In genomic region chr2:65846000-65846755, GRCm38 (mm10) we compare ENCODE assay signal across 8 mouse cellular contexts. TPM values are rescaled to one million over a fixed set of nuclear protein-coding genes. Genes with fewer than 3 reads are reported as not detected.
A peak's percentile ranks its signal among the peaks of the same experiment; 100 is the strongest.
DNase-seq lines count a peak whose midpoint lies in the region; ATAC-seq and TF ChIP-seq lines count a peak whose summit lies in the region.

No protein-coding gene starts in this region.

- no peaks in the 10 kb centered on the region for H3K4me1 ChIP-seq in liver, embryonic 11.5 days (replicated peaks; ENCODE audit: control insufficient read depth, insufficient read depth, low read length)
- 0 out of 2 replicates have a peak, but pooled peaks cover 8% of the 10 kb centered on the region for H3K4me1 ChIP-seq in embryonic facial prominence, embryonic 13.5 days
- H3K4me1 ChIP-seq in hindbrain, embryonic 16.5 days (ENCODE audit: control insufficient read depth, insufficient read depth, low read depth, low read length) = peaks cover 5% of the 10 kb centered on the region

- peak; percentile 35 for DNase-seq in liver, embryonic 11.5 days (ENCODE audit: low spot score)
- no peak for DNase-seq in liver
- DNase-seq in lung, postnatal 14 days = no peak
- DNase-seq in spleen, postnatal 4 days (ENCODE audit: low spot score in 2 of 2) = no peak

- no peak for TF ChIP-seq POLR2A in myocyte (IDR thresholded peaks at IDR 0.05; ENCODE audit: insufficient read length, low read depth)

- no peaks in the 10 kb centered on the region for H3K27me3 ChIP-seq in liver, embryonic 11.5 days (replicated peaks; ENCODE audit: control insufficient read depth, insufficient read depth, low read length)
- no peaks in the 10 kb centered on the region for H3K27me3 ChIP-seq in embryonic facial prominence, embryonic 13.5 days
- no peaks in the 10 kb centered on the region for H3K27me3 ChIP-seq in hindbrain, embryonic 16.5 days (replicated peaks; ENCODE audit: control insufficient read depth, insufficient read depth, low read length)
- H3K27me3 ChIP-seq in myocyte (ENCODE audit: control insufficient read depth, insufficient read depth, insufficient read length) = no peaks in the 10 kb centered on the region

- no peaks in the 10 kb centered on the region for H3K9me3 ChIP-seq in liver, embryonic 11.5 days (ENCODE audit: control insufficient read depth, low read length)
- H3K9me3 ChIP-seq in embryonic facial prominence, embryonic 13.5 days = no peaks in the 10 kb centered on the region
- H3K9me3 ChIP-seq in hindbrain, embryonic 16.5 days (ENCODE audit: control insufficient read depth, low read length) = no peaks in the 10 kb centered on the region

- no peaks in the 10 kb centered on the region for H3K36me3 ChIP-seq in liver, embryonic 11.5 days (ENCODE audit: control insufficient read depth, insufficient read depth, low read length)
- H3K36me3 ChIP-seq in embryonic facial prominence, embryonic 13.5 days = no peaks in the 10 kb centered on the region
- no peaks in the 10 kb centered on the region for H3K36me3 ChIP-seq in hindbrain, embryonic 16.5 days (ENCODE audit: control insufficient read depth, insufficient read depth, low read length)
- H3K36me3 ChIP-seq in myocyte (ENCODE audit: control insufficient read depth, insufficient read depth) = no peaks in the 10 kb centered on the region

- no peaks in the 10 kb centered on the region for H3K79me2 ChIP-seq in myocyte (ENCODE audit: control insufficient read depth, insufficient read depth)

- H3K4me3 ChIP-seq in liver, embryonic 11.5 days (ENCODE audit: low read depth, low read length) = peak overlapping the region; percentile 34
- peak overlapping the region; percentile 46 for H3K4me3 ChIP-seq in embryonic facial prominence, embryonic 13.5 days
- peak overlapping the region; percentile 49 for H3K4me3 ChIP-seq in hindbrain, embryonic 16.5 days (ENCODE audit: low read length)
- H3K4me3 ChIP-seq in myocyte = no peak overlapping the region

- 3% methylated on average over 22 of the region's 22 CpGs for WGBS in liver, embryonic 11.5 days
- 1% methylated on average over 22 of the region's 22 CpGs for WGBS in embryonic facial prominence, embryonic 13.5 days
- under 1% methylated on average over 22 of the region's 22 CpGs for WGBS in hindbrain, embryonic 16.5 days

- no peak overlapping the region for H3K27ac ChIP-seq in liver, embryonic 11.5 days (ENCODE audit: low read depth, low read length)
- peak overlapping the region; percentile 24; the same call in 1 of the 2 replicates for H3K27ac ChIP-seq in embryonic facial prominence, embryonic 13.5 days
- H3K27ac ChIP-seq in hindbrain, embryonic 16.5 days (ENCODE audit: low read depth, low read length) = peak overlapping the region; percentile 74

- H3K4me2 ChIP-seq in liver, embryonic 11.5 days = peak overlapping the region; percentile 65
- H3K4me2 ChIP-seq in embryonic facial prominence, embryonic 13.5 days = peak overlapping the region; percentile 71
- H3K4me2 ChIP-seq in hindbrain, embryonic 16.5 days (ENCODE audit: low read length) = peak overlapping the region; percentile 52
- H3K4me2 ChIP-seq in myocyte (ENCODE audit: low read depth) = peak overlapping the region; percentile 27

- no peak overlapping the region for H3K9ac ChIP-seq in liver, embryonic 11.5 days (ENCODE audit: low read depth, low read length)
- H3K9ac ChIP-seq in embryonic facial prominence, embryonic 13.5 days = peak overlapping the region; percentile 47
- peak overlapping the region; percentile 55 for H3K9ac ChIP-seq in hindbrain, embryonic 16.5 days (ENCODE audit: low read depth, low read length)

- no peak for ATAC-seq in liver, embryonic 11.5 days (replicated peaks; ENCODE audit: low FRiP score)
- no peak for ATAC-seq in embryonic facial prominence, embryonic 13.5 days (ENCODE audit: insufficient number of reproducible peaks, insufficient read depth, low FRiP score, low TSS enrichment, low read depth)
- no peak for ATAC-seq in hindbrain, embryonic 16.5 days
- ATAC-seq in erythroid progenitor cell, adult 5-6 weeks (replicated peaks; ENCODE audit: low FRiP score, poor library complexity, severe bottlenecking) = no peak

- no peak overlapping the region for H3ac ChIP-seq in myocyte (ENCODE audit: control insufficient read depth, insufficient read length)

TF ChIP-seq in myocyte, 11 proteins besides CTCF, POLR2A, EP300 and RAD21:
- TF ChIP-seq USF1 (IDR thresholded peaks at IDR 0.05; ENCODE audit: low read depth) (no peak), TCF3 (IDR thresholded peaks at IDR 0.05; ENCODE audit: insufficient read length, low read depth) (no peak), MAX (IDR thresholded peaks at IDR 0.05; ENCODE audit: low read depth) (no peak), E2F4 (IDR thresholded peaks at IDR 0.05; ENCODE audit: insufficient read depth) (no peak), SRF (IDR thresholded peaks at IDR 0.05; ENCODE audit: control insufficient read depth, insufficient read length, low read depth) (no peak), MYOG (IDR thresholded peaks at IDR 0.05; ENCODE audit: control insufficient read depth in 1 of 3, insufficient read depth in 1 of 3, insufficient read length in 2 of 3, low read depth in 2 of 3) (no peak), REST (IDR thresholded peaks at IDR 0.05; ENCODE audit: insufficient read depth, insufficient read length) (no peak), CEBPB (IDR thresholded peaks at IDR 0.05; ENCODE audit: insufficient read depth, poor library complexity, severe bottlenecking) (no peak), TCF12 (IDR thresholded peaks at IDR 0.05; ENCODE audit: insufficient read depth, poor library complexity, severe bottlenecking) (no peak), MYOD1 (IDR thresholded peaks at IDR 0.05; ENCODE audit: control insufficient read depth in 1 of 3, insufficient read length in 2 of 3, low read depth in 2 of 3) (no peak), POLR2AphosphoS2 (IDR thresholded peaks at IDR 0.05; ENCODE audit: insufficient read length, low read depth) (no peak)

RNA-seq across cellular contexts. Expression of gene Csrnp3, which starts 0.6 kb away (rescaled TPM):
- polyA plus RNA-seq in liver, embryonic 11.5 days (2014; fragmentation: Nextera tagmentation; extraction: Ambion mirVana) = 0.51 and 0.96 TPM in 2 replicates
- 4.4 and 5.0 TPM in 2 replicates for polyA plus RNA-seq in embryonic facial prominence, embryonic 13.5 days (2015; fragmentation: Nextera tagmentation; extraction: Ambion mirVana)
- 37.2 and 50.0 TPM in 2 replicates for polyA plus RNA-seq in hindbrain, embryonic 16.5 days (2015; fragmentation: Nextera tagmentation; extraction: Ambion mirVana)
- polyA plus RNA-seq in myocyte (2012; fragmentation: generic; extraction: Trizol) = 0.01 TPM
- not detected in 2 replicates for total RNA-seq in erythroid progenitor cell, adult 5-6 weeks (2015; ENCODE audit: low replicate concordance)
- not detected in 2 replicates for total RNA-seq in erythroid progenitor cell, adult 5-6 weeks (2017; ENCODE audit: low replicate concordance)
